Mouse (Mus musculus) heart, embryonic 14.5 days (tissue): Measurements from ENCODE around the gene Gins3. TPM values are rescaled to one million over a fixed set of nuclear protein-coding genes. Genes with fewer than 3 reads are reported as not detected.

ENCODE experiments used
- ATAC-seq: fragments of 200-750 bp; cut with Nextera tagmentation; 2 replicates; pipeline ENCODE4 v1.8.0; 2017; ENCODE audit warnings: low read depth, moderate TSS enrichment; ENCODE audit not compliant: insufficient number of reproducible peaks, insufficient read depth, low FRiP score
- H3K27ac ChIP-seq, 2 experiments: fragments of 200-500 bp in 1 of 2; fragments of 300-500 bp in 1 of 2; sonication (generic) in 1 of 2; replicated peaks in 1 of 2; 2 replicates each; pipeline ENCODE4 v1.5.1; 2012 to 2014; ENCODE audit warnings: low read depth in 2 of 2, low read length in 2 of 2, control low read depth in 1 of 2, mild to moderate bottlenecking in 1 of 2, mixed read lengths in 1 of 2; ENCODE audit not compliant: control insufficient read depth in 1 of 2, insufficient read depth in 1 of 2
- H3K27me3 ChIP-seq: fragments of 300-500 bp; sonication (generic); 2 replicates; pipeline ENCODE4 v1.6.1; 2014; ENCODE audit warnings: mild to moderate bottlenecking, low read length, control low read depth; ENCODE audit not compliant: control insufficient read depth, insufficient read depth
- H3K36me3 ChIP-seq: fragments of 300-500 bp; sonication (generic); 2 replicates; pipeline ENCODE4 v1.6.1; 2014; ENCODE audit warnings: mild to moderate bottlenecking, control low read depth, low read length, mixed read lengths; ENCODE audit not compliant: control insufficient read depth, insufficient read depth
- H3K4me1 ChIP-seq, 2 experiments: fragments of 200-500 bp in 1 of 2; fragments of 300-500 bp in 1 of 2; sonication (generic) in 1 of 2; 2 replicates each; pipeline ENCODE4 v1.6.1; 2012 to 2014; ENCODE audit warnings: low read length in 2 of 2, control low read depth in 1 of 2, mixed read lengths in 1 of 2; ENCODE audit not compliant: control insufficient read depth in 2 of 2, insufficient read depth in 2 of 2
- H3K4me2 ChIP-seq: fragments of 300-500 bp; sonication (generic); 2 replicates; pipeline ENCODE4 v1.6.1; 2014; ENCODE audit warnings: mild to moderate bottlenecking, low read length
- H3K4me3 ChIP-seq, 2 experiments: fragments of 200-500 bp in 1 of 2; fragments of 300-500 bp in 1 of 2; sonication (generic) in 1 of 2; 2 replicates each; pipeline ENCODE4 v1.5.1; 2012 to 2014; ENCODE audit warnings: low read length in 2 of 2, mild to moderate bottlenecking in 2 of 2, control low read depth in 1 of 2, low read depth in 1 of 2, moderate library complexity in 1 of 2; ENCODE audit not compliant: control insufficient read depth in 1 of 2, insufficient read depth in 1 of 2
- H3K9ac ChIP-seq: fragments of 300-500 bp; sonication (generic); 2 replicates; pipeline ENCODE4 v1.6.1; 2014; ENCODE audit warnings: mild to moderate bottlenecking, low read length
- H3K9me3 ChIP-seq: fragments of 300-500 bp; sonication (generic); 2 replicates; pipeline ENCODE4 v1.6.1; 2016; ENCODE audit warnings: low read length, control low read depth; ENCODE audit not compliant: control insufficient read depth
- WGBS: fragments of 180-500 bp; shearing (Covaris S2); extraction: QIAGEN DNeasy Blood & Tissue Kit; methylation state at CpG from one replicate; pipeline ENCODE4 v1.1.7; 2014; 5-methylcytosine and 5-hydroxymethylcytosine counted together
- polyA plus RNA-seq: library from polyadenylated mRNA; unstranded; fragments of >200 nt; fragmentation: Nextera tagmentation; extraction: Ambion mirVana; gene quantifications from 2 replicates; pipeline ENCODE4 v1.2.1, GENCODE M21; 2014

The Gins3 gene
- polyA plus RNA-seq, 1 experiment from 2014 or later: 13.9 TPM

GRCm38 (mm10) chr8:95611769-95612168 is 21.5 kb upstream of the Gins3 start:
- Histone ChIP-seq H3K4me2 (peak overlapping the region; percentile 28), H3K9me3 (no peaks in the 10 kb centered on the region), H3K27me3 (no peaks in the 10 kb centered on the region), H3K9ac (no peak overlapping the region), H3K27ac (no peak overlapping the region), H3K4me3 (no peak overlapping the region), H3K36me3 (no peaks in the 10 kb centered on the region), H3K4me1 (peaks cover 3 to 5% of the 10 kb centered on the region in 2 experiments; a peak in 3 of 4 replicates)
- WGBS: 65% methylated on average over 5 of the region's 5 CpGs
- no peak for ATAC-seq

- H3K4me3 ChIP-seq: no peak overlapping the region
- ATAC-seq: no peak
Observed at GRCm38 (mm10) chr8:95616383-95616782, 16.9 kb upstream of the Gins3 start.

GRCm38 (mm10) chr8:95620046-95620445 is 13.2 kb upstream of the Gins3 start:
- H3K4me1 ChIP-seq: no peaks in the 10 kb centered on the region
- H3K36me3 ChIP-seq: no peaks in the 10 kb centered on the region
- no peak for ATAC-seq

More at GRCm38 (mm10) chr8:95616383-95616782, 16.9 kb upstream of the Gins3 start:
- 88% methylated on average over 7 of the region's 7 CpGs for WGBS
- no peak overlapping the region for H3K27ac ChIP-seq
- H3K36me3 ChIP-seq: no peaks in the 10 kb centered on the region
- no peaks in the 10 kb centered on the region for H3K9me3 ChIP-seq
- no peaks in the 10 kb centered on the region for H3K27me3 ChIP-seq
- no peak overlapping the region for H3K4me2 ChIP-seq
- no peaks in the 10 kb centered on the region; a peak in 2 of 4 replicates for H3K4me1 ChIP-seq
- no peak overlapping the region for H3K9ac ChIP-seq

GRCm38 (mm10) chr8:95624833-95625232 is 8.4 kb upstream of the Gins3 start:
- Histone ChIP-seq H3K9ac (no peak overlapping the region), H3K27ac (no peak overlapping the region), H3K27me3 (no peaks in the 10 kb centered on the region), H3K4me2 (no peak overlapping the region), H3K9me3 (no peaks in the 10 kb centered on the region), H3K36me3 (no peaks in the 10 kb centered on the region), H3K4me1 (no peaks in the 10 kb centered on the region), H3K4me3 (no peak overlapping the region)
- no peak for ATAC-seq
- WGBS: 78% methylated on average over 2 of the region's 2 CpGs

More at GRCm38 (mm10) chr8:95620046-95620445, 13.2 kb upstream of the Gins3 start:
- H3K9me3 ChIP-seq: no peaks in the 10 kb centered on the region
- H3K27ac ChIP-seq: no peak overlapping the region
- no peak overlapping the region for H3K4me3 ChIP-seq
- no peak overlapping the region for H3K9ac ChIP-seq
- WGBS: 91% methylated on average over 2 of the region's 2 CpGs
- no peak overlapping the region for H3K4me2 ChIP-seq
- H3K27me3 ChIP-seq: no peaks in the 10 kb centered on the region

- 78% methylated on average over 6 of the region's 6 CpGs for WGBS
- H3K4me3 ChIP-seq: peak overlapping the region in 1 of 2 experiments; percentile 88; a peak in 2 of 4 replicates
- ATAC-seq: no peak
- H3K4me2 ChIP-seq: peak overlapping the region; percentile 89
- H3K4me1 ChIP-seq: peaks cover 4 to 9% of the 10 kb centered on the region in 2 experiments; a peak in 3 of 4 replicates
- H3K9me3 ChIP-seq: no peaks in the 10 kb centered on the region
- 0 out of 2 replicates have a peak, but pooled peaks cover under 1% of the 10 kb centered on the region for H3K36me3 ChIP-seq
- no peak overlapping the region for H3K9ac ChIP-seq
- H3K27ac ChIP-seq: no peak overlapping the region; a peak in 1 of 4 replicates
- H3K27me3 ChIP-seq: no peaks in the 10 kb centered on the region
Observed at GRCm38 (mm10) chr8:95632840-95633239, 413 bp upstream of the Gins3 start.

- ATAC-seq: no peak
- 8% methylated on average over 6 of the region's 6 CpGs for WGBS
- Histone ChIP-seq H3K4me3 (peak overlapping the region; percentile 68 to 88), H3K4me1 (peaks cover 4 to 9% of the 10 kb centered on the region in 2 experiments; a peak in 3 of 4 replicates), H3K36me3 (peaks cover 10% of the 10 kb centered on the region), H3K4me2 (peak overlapping the region; percentile 89), H3K27me3 (no peaks in the 10 kb centered on the region), H3K27ac (no peak overlapping the region), H3K9me3 (no peaks in the 10 kb centered on the region), H3K9ac (peak overlapping the region; percentile 77)
Observed at GRCm38 (mm10) chr8:95634063-95634340, 749 bp downstream of the Gins3 start.

- no peaks in the 10 kb centered on the region for H3K27me3 ChIP-seq
- peaks cover 30% of the 10 kb centered on the region for H3K36me3 ChIP-seq
- WGBS: 86% methylated on average over 2 of the region's 2 CpGs
- H3K9me3 ChIP-seq: no peaks in the 10 kb centered on the region
- no peak overlapping the region for H3K27ac ChIP-seq
- no peaks in the 10 kb centered on the region for H3K4me1 ChIP-seq
- H3K9ac ChIP-seq: no peak overlapping the region
- H3K4me3 ChIP-seq: no peak overlapping the region
- ATAC-seq: no peak
- no peak overlapping the region for H3K4me2 ChIP-seq
Observed at GRCm38 (mm10) chr8:95644942-95645341, 11.7 kb downstream of the Gins3 start.

GRCm38 (mm10) chr8:95648251-95648650 is 15.0 kb downstream of the Gins3 start:
- no peak overlapping the region for H3K4me2 ChIP-seq
- no peaks in the 10 kb centered on the region for H3K27me3 ChIP-seq
- H3K4me1 ChIP-seq: no peaks in the 10 kb centered on the region; a peak in 1 of 4 replicates
- H3K9me3 ChIP-seq: no peaks in the 10 kb centered on the region
- no peak for ATAC-seq
- 88% methylated on average over 3 of the region's 3 CpGs for WGBS
- H3K36me3 ChIP-seq: peaks cover 13% of the 10 kb centered on the region
- no peak overlapping the region for H3K4me3 ChIP-seq
- no peak overlapping the region for H3K9ac ChIP-seq
- H3K27ac ChIP-seq: no peak overlapping the region
